ENCODE assay signal across 8 mouse cellular contexts in the genomic region with DNA sequence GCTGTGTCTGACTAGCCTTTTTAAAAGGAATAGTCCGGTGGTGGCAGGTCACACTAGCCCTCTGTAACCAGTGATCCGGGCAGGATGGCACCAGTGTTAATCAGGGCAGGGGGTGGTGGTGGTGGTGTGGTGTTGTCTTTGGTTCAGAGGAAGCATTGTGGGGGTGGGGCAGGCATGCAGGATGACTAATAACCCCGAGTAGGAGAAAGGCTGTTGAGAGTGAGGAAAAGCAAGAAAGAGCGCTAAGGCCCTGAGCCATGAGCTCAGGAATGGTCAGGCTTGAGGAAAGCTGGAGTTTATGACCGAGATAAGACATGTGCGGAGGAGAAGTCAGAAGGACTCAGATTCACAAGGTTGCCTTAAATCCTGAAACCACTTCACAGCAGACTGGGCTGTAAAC.
DNase-seq lines count a peak whose midpoint lies in the region.

No protein-coding gene starts in this region.

- no peak for DNase-seq in heart, embryonic 10.5 days (ENCODE audit: low spot score)
- no peak for DNase-seq in heart, adult 9 months (ENCODE audit: low spot score in 2 of 2)
- DNase-seq in urinary bladder, postnatal 25 days (ENCODE audit: low spot score), result peak; percentile 44
- DNase-seq in urinary bladder, postnatal 10 days (ENCODE audit: low spot score), result no peak
- DNase-seq in kidney, postnatal 25 days, result peak; percentile 56 to 71
- DNase-seq in cerebellum, postnatal 14 days, result no peak
- no peak for DNase-seq in gastrocnemius, postnatal 25 days
- no peak for DNase-seq in spleen, postnatal 10 days (ENCODE audit: low spot score in 2 of 2)

- peak overlapping the region; percentile 76 for H3K27ac ChIP-seq in heart, embryonic 10.5 days

- H3K36me3 ChIP-seq in heart, embryonic 10.5 days, result 0 out of 2 replicates have a peak, but pooled peaks cover 3% of the 10 kb centered on the region

- H3K27me3 ChIP-seq in heart, embryonic 10.5 days (ENCODE audit: insufficient read depth, poor library complexity, severe bottlenecking), result no peaks in the 10 kb centered on the region

- WGBS in heart, embryonic 10.5 days, result 31% methylated on average over 6 of the region's 6 CpGs

- H3K4me3 ChIP-seq in heart, embryonic 10.5 days, result no peak overlapping the region

- no peaks in the 10 kb centered on the region for H3K9me3 ChIP-seq in heart, embryonic 10.5 days

- H3K4me1 ChIP-seq in heart, embryonic 10.5 days, result peaks cover 93% of the 10 kb centered on the region

Comparison
In these comparisons a context has a peak if more than half of its experiments do, and no peak if none do; other contexts are left out.
1. DNase-seq: peak in urinary bladder, postnatal 25 days (single experiment) and kidney, postnatal 25 days (2 of 2); none in heart, embryonic 10.5 days (single experiment), heart, adult 9 months (0 of 2), urinary bladder, postnatal 10 days (single experiment), cerebellum, postnatal 14 days (0 of 2), gastrocnemius, postnatal 25 days (single experiment) and spleen, postnatal 10 days (0 of 2).